Mouse (Mus musculus) heart, embryonic 14.5 days (tissue): Measurements from ENCODE around the gene Sox5. TPM values are rescaled to one million over a fixed set of nuclear protein-coding genes. Genes with fewer than 3 reads are reported as not detected.

Experiments
- ATAC-seq: fragments of 200-750 bp; cut with Nextera tagmentation; 2 replicates; pipeline ENCODE4 v1.8.0; 2017; ENCODE audit warnings: low read depth, moderate TSS enrichment; ENCODE audit not compliant: insufficient number of reproducible peaks, insufficient read depth, low FRiP score
- H3K27ac ChIP-seq, 2 experiments: fragments of 200-500 bp in 1 of 2; fragments of 300-500 bp in 1 of 2; sonication (generic) in 1 of 2; replicated peaks in 1 of 2; 2 replicates each; pipeline ENCODE4 v1.5.1; 2012 to 2014; ENCODE audit warnings: low read depth in 2 of 2, low read length in 2 of 2, control low read depth in 1 of 2, mild to moderate bottlenecking in 1 of 2, mixed read lengths in 1 of 2; ENCODE audit not compliant: control insufficient read depth in 1 of 2, insufficient read depth in 1 of 2
- H3K27me3 ChIP-seq: fragments of 300-500 bp; sonication (generic); 2 replicates; pipeline ENCODE4 v1.6.1; 2014; ENCODE audit warnings: mild to moderate bottlenecking, low read length, control low read depth; ENCODE audit not compliant: control insufficient read depth, insufficient read depth
- H3K36me3 ChIP-seq: fragments of 300-500 bp; sonication (generic); 2 replicates; pipeline ENCODE4 v1.6.1; 2014; ENCODE audit warnings: mild to moderate bottlenecking, control low read depth, low read length, mixed read lengths; ENCODE audit not compliant: control insufficient read depth, insufficient read depth
- H3K4me1 ChIP-seq, 2 experiments: fragments of 200-500 bp in 1 of 2; fragments of 300-500 bp in 1 of 2; sonication (generic) in 1 of 2; 2 replicates each; pipeline ENCODE4 v1.6.1; 2012 to 2014; ENCODE audit warnings: low read length in 2 of 2, control low read depth in 1 of 2, mixed read lengths in 1 of 2; ENCODE audit not compliant: control insufficient read depth in 2 of 2, insufficient read depth in 2 of 2
- H3K4me2 ChIP-seq: fragments of 300-500 bp; sonication (generic); 2 replicates; pipeline ENCODE4 v1.6.1; 2014; ENCODE audit warnings: mild to moderate bottlenecking, low read length
- H3K4me3 ChIP-seq, 2 experiments: fragments of 200-500 bp in 1 of 2; fragments of 300-500 bp in 1 of 2; sonication (generic) in 1 of 2; 2 replicates each; pipeline ENCODE4 v1.5.1; 2012 to 2014; ENCODE audit warnings: low read length in 2 of 2, mild to moderate bottlenecking in 2 of 2, control low read depth in 1 of 2, low read depth in 1 of 2, moderate library complexity in 1 of 2; ENCODE audit not compliant: control insufficient read depth in 1 of 2, insufficient read depth in 1 of 2
- H3K9ac ChIP-seq: fragments of 300-500 bp; sonication (generic); 2 replicates; pipeline ENCODE4 v1.6.1; 2014; ENCODE audit warnings: mild to moderate bottlenecking, low read length
- H3K9me3 ChIP-seq: fragments of 300-500 bp; sonication (generic); 2 replicates; pipeline ENCODE4 v1.6.1; 2016; ENCODE audit warnings: low read length, control low read depth; ENCODE audit not compliant: control insufficient read depth
- WGBS: fragments of 180-500 bp; shearing (Covaris S2); extraction: QIAGEN DNeasy Blood & Tissue Kit; methylation state at CpG from one replicate; pipeline ENCODE4 v1.1.7; 2014; 5-methylcytosine and 5-hydroxymethylcytosine counted together
- polyA plus RNA-seq: library from polyadenylated mRNA; unstranded; fragments of >200 nt; fragmentation: Nextera tagmentation; extraction: Ambion mirVana; gene quantifications from 2 replicates; pipeline ENCODE4 v1.2.1, GENCODE M21; 2014

Gene Sox5
- polyA plus RNA-seq, 1 experiment from 2014 or later = 10.6 TPM

DNA sequence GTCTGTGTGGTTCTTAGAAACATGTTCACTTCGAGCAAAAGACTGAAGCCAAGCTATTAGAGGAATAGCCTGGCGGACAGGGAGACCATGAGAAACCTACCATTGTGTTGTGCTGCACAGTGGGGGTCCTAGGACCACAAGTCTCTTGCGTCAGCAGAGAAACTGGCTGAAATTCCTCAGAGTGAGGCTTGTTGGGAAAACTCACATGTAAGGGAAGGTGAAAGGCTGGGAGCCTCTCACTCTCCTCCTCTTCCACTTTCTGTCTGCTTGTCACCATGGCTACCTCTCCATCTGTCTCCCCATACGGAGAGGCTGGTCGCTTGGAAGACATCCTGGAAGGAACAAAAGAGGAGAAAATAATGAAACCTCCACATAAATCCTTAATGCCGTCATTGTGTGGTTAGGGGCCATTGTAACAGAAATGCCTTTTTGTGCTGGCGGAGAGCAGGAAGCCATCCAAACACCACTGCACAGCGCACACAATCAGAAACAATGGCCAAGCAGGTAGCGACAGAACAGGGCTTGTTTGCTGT, 626.8 kb downstream of the Sox5 start:
- peaks cover 2 to 13% of the 10 kb centered on the region in 2 experiments; a peak in 3 of 4 replicates for H3K4me1 ChIP-seq
- H3K4me3 ChIP-seq = no peak overlapping the region
- H3K9ac ChIP-seq = no peak overlapping the region
- no peak overlapping the region for H3K27ac ChIP-seq
- H3K36me3 ChIP-seq = no peaks in the 10 kb centered on the region
- H3K4me2 ChIP-seq = no peak overlapping the region
- WGBS = 78% methylated on average over 9 of the region's 9 CpGs
- ATAC-seq = no peak
- no peaks in the 10 kb centered on the region for H3K27me3 ChIP-seq
- no peaks in the 10 kb centered on the region for H3K9me3 ChIP-seq

DNA sequence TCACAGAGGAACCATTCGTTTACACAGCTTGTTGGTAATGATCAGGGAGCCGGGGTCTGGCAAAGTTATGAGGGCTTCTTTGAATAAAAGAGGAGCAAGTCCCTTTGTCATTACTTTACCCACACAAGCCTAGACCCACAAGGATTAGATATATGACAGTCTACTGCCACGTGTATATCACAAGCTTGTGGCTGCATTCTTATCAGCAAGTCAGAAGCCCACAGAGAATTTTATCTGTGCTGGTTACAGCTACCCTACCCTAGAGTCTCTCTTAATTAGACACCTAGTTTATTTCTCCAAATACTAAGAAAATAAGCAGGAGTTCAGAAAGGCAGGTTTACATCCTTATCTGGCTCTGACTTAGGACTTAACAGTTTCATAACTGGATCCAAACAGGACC, 629.8 kb downstream of the Sox5 start:
- WGBS = 42% methylated on average over 3 of the region's 3 CpGs
- Histone ChIP-seq H3K4me2 (no peak overlapping the region), H3K4me1 (peaks cover 2 to 13% of the 10 kb centered on the region in 2 experiments; a peak in 3 of 4 replicates), H3K9me3 (no peaks in the 10 kb centered on the region), H3K27me3 (no peaks in the 10 kb centered on the region), H3K27ac (no peak overlapping the region), H3K4me3 (no peak overlapping the region), H3K36me3 (no peaks in the 10 kb centered on the region), H3K9ac (no peak overlapping the region)
- ATAC-seq = no peak

DNA sequence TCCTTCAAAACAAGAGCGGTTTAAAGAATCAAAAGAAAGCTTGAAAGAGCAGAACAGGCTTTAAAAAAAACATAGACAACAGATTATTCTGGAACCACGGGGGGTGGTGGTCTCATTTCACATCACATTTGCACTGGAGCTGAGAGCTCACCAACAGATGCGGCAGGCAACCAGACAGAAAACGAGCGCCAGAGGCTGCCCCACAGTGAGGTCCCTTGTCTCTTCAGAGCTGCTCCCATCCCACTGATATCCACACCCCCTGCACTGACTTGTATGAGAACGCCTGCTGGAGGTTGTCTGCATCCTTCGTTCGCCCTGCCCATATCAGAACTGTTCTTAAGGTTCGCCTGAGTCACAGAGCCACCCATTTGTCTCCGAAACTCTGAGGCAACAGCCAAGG, 630.7 kb downstream of the Sox5 start:
- ATAC-seq = no peak
- Histone ChIP-seq H3K4me1 (peaks cover 2 to 13% of the 10 kb centered on the region in 2 experiments; a peak in 3 of 4 replicates), H3K4me3 (no peak overlapping the region), H3K27me3 (no peaks in the 10 kb centered on the region), H3K4me2 (no peak overlapping the region), H3K27ac (no peak overlapping the region), H3K9ac (no peak overlapping the region), H3K9me3 (no peaks in the 10 kb centered on the region), H3K36me3 (no peaks in the 10 kb centered on the region)
- WGBS = 73% methylated on average over 10 of the region's 10 CpGs

DNA sequence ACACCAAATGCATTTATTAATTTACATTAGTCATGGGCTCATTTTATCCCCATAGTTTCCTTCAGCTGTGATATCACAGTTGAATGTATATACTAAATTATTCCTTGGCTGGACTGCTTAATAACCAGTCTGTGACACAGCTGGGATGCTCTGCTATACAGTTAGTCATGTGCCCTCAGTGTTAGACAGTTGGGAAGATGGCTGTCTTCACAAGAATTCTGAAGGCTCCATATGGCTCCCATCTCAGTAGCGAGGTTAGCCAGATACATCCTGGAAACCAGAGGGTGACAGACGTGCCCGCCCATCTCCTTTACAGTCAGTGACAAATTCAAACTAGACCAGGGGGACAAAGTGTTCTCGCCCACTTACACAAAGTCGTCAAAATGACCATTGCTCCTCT, 644.4 kb downstream of the Sox5 start:
- Histone ChIP-seq H3K9me3 (no peaks in the 10 kb centered on the region), H3K4me3 (no peak overlapping the region), H3K27me3 (no peaks in the 10 kb centered on the region), H3K9ac (no peak overlapping the region), H3K4me1 (no peaks in the 10 kb centered on the region), H3K36me3 (no peaks in the 10 kb centered on the region), H3K4me2 (no peak overlapping the region), H3K27ac (no peak overlapping the region)
- WGBS = 82% methylated on average over 5 of the region's 5 CpGs
- ATAC-seq = no peak

DNA sequence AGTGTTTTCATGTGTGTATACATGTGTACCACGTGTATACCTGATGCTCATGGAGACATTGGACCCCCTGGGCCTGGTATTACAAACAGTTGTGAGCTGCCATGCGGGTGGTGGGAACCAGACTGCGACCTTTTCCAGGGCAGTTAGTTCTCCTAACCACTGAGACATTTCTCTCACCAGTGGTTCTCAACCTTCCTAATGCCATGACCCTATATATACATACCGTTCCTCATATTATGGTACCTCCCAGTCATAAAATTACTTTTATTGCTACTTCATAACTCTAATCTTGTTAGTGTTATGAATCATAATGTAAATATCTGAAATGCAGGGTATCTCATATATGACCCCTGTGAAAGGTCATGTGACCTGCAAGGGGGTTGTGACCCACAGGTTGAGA, 644.9 kb downstream of the Sox5 start:
- WGBS = 90% methylated on average over 4 of the region's 4 CpGs
- Histone ChIP-seq H3K9me3 (no peaks in the 10 kb centered on the region), H3K4me1 (peaks cover 0 to 2% of the 10 kb centered on the region in 2 experiments; a peak in 1 of 4 replicates), H3K4me2 (no peak overlapping the region), H3K27me3 (no peaks in the 10 kb centered on the region), H3K4me3 (no peak overlapping the region), H3K27ac (no peak overlapping the region), H3K9ac (no peak overlapping the region), H3K36me3 (no peaks in the 10 kb centered on the region)
- ATAC-seq = no peak

DNA sequence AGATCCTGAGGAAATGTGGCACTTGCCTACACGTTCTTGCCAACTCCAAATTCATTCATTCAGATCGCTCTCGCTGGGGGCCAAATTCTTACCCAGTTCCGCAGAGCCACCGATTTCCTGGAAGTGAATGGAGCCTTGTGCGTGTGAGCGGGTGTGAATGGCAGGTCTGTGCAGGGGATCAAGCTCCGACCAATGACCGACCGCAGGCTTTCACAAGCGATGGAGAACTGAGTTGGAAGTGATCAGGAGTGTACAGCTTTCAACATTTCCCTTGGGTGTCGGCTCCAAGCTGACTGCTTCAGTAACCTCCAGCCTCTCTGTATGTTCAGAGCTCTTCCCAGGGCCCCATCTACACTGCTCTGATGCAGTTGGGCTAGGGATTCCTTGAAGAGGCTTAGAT, 651.9 kb downstream of the Sox5 start:
- no peak overlapping the region for H3K27ac ChIP-seq
- H3K36me3 ChIP-seq = no peaks in the 10 kb centered on the region
- H3K4me3 ChIP-seq = no peak overlapping the region
- H3K9me3 ChIP-seq = no peaks in the 10 kb centered on the region
- H3K4me2 ChIP-seq = no peak overlapping the region
- no peak for ATAC-seq
- no peak overlapping the region for H3K9ac ChIP-seq
- 88% methylated on average over 12 of the region's 12 CpGs for WGBS
- H3K27me3 ChIP-seq = no peaks in the 10 kb centered on the region
- peaks cover 0 to 5% of the 10 kb centered on the region in 2 experiments; a peak in 2 of 4 replicates for H3K4me1 ChIP-seq

DNA sequence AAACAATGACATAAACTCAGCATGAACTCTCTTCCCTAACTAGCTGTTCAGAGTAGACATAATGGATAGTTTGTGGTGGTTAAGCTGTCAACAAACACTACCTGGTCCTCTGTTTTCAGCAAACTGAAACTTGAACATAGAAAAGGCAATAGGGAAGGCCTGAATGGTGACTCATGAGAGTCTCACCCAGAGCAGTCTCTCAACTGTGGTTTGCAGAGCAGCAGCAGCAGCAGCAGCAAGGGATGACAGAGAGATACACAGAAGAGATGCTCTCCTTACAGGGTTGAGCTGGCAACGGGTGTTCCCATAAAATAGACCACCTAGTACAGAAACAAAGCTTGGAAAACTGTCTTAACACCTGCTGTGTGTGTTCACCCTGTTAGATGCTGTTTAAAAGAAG, 661.8 kb downstream of the Sox5 start:
- H3K9me3 ChIP-seq = no peaks in the 10 kb centered on the region
- no peak for ATAC-seq
- no peaks in the 10 kb centered on the region for H3K27me3 ChIP-seq
- no peak overlapping the region for H3K4me3 ChIP-seq
- no peak overlapping the region for H3K9ac ChIP-seq
- no peaks in the 10 kb centered on the region for H3K36me3 ChIP-seq
- H3K4me2 ChIP-seq = no peak overlapping the region
- 81% methylated on average over 1 of the region's 1 CpGs for WGBS
- H3K4me1 ChIP-seq = no peaks in the 10 kb centered on the region
- H3K27ac ChIP-seq = no peak overlapping the region

DNA sequence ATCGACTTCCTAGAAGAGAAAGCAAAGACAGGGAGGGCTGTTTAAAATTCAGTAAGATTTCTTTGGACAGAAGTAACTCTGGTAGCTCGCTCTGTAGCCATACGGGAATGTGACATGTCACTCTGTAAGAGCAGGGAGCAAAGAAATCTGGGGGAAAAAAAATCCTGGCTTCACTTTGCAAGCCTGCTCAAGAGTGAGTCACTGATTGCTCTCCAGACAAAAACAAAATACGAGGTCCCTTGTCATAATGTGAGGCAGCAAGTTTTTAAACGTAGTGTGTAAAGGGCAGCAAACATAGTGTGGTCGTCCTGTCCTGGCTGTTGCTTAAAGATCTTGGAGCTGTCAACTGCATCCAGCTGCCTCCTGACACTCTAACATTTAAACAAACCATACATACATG, 665.1 kb downstream of the Sox5 start:
- no peak; the same call in 1 of the 2 replicates for ATAC-seq
- WGBS = 43% methylated on average over 6 of the region's 6 CpGs

More for the DNA sequence above, 665.1 kb downstream of the Sox5 start:
- Histone ChIP-seq H3K27ac (peak overlapping the region in 1 of 2 experiments; percentile 44; a peak in 2 of 4 replicates), H3K36me3 (no peaks in the 10 kb centered on the region), H3K4me3 (no peak overlapping the region), H3K9ac (no peak overlapping the region), H3K27me3 (no peaks in the 10 kb centered on the region), H3K4me1 (no peaks in the 10 kb centered on the region), H3K9me3 (no peaks in the 10 kb centered on the region), H3K4me2 (no peak overlapping the region)
